Mouse (Mus musculus): Measurements from ENCODE around the gene Nxn. TPM values are rescaled to one million over a fixed set of nuclear protein-coding genes. Genes with fewer than 3 reads are reported as not detected.

Gene Nxn
- polyA plus RNA-seq, 1 experiment from 2014 or later, result 23.2 TPM

GRCm38 (mm10) chr11:76381201-76381885, 17.6 kb downstream of the Nxn start:
- Histone ChIP-seq H3K4me3 (no peak overlapping the region), H3K9me3 (no peaks in the 10 kb centered on the region), H3K36me3 (no peaks in the 10 kb centered on the region), H3K4me1 (peaks cover 40% of the 10 kb centered on the region), H3K27ac (replicated peaks) (peak overlapping the region; percentile 64; the same call in 1 of the 2 replicates), H3K9ac (no peak overlapping the region), H3K27me3 (replicated peaks) (no peaks in the 10 kb centered on the region), H3K4me2 (no peak overlapping the region)
- no peak for ATAC-seq (ENCODE audit: extremely low read depth, insufficient number of reproducible peaks, low FRiP score, low TSS enrichment)
- 69% methylated on average over 15 of the region's 15 CpGs for WGBS

DNA sequence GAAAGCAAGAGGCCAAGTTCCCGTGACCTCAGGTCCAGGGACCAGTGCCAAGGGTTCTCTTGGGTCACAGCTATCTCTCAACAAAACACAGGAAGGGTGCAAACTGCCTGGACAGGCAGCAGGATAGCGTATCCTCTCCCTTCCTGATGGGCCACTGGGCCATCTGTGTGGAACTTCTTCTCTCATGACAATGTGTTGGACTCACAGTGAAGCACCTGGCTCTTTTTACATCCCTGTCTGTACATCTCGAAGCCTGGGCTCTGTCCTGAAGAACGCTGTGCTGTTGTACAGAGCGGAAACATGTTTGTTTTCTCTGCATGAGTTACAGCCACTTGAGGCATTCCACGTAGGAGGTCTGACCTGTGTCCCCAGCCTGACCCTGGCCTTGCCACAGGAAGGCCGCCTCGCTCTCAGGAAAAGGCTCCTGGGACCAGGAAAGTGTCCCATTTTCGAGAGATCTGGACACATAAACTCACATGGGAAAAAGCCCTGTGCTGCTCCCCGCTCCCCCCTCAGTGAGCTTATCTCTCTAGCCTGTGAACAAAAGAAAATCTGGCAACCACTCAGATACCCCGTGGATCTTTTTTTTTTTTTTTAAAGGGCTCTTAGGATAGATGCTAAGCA, 18.9 kb downstream of the Nxn start:
- H3K9me3 ChIP-seq, result no peaks in the 10 kb centered on the region
- H3K9ac ChIP-seq, result peak overlapping the region; percentile 60
- no peak; the same call in 1 of the 2 replicates for ATAC-seq (ENCODE audit: extremely low read depth, insufficient number of reproducible peaks, low FRiP score, low TSS enrichment)
- 23% methylated on average over 11 of the region's 11 CpGs for WGBS
- H3K27me3 ChIP-seq (replicated peaks), result no peaks in the 10 kb centered on the region
- H3K36me3 ChIP-seq, result no peaks in the 10 kb centered on the region
- peak overlapping the region; percentile 18 for H3K4me2 ChIP-seq
- H3K27ac ChIP-seq (replicated peaks), result peak overlapping the region; percentile 64
- H3K4me3 ChIP-seq, result no peak overlapping the region
- peaks cover 49% of the 10 kb centered on the region for H3K4me1 ChIP-seq

- H3K4me3 ChIP-seq, result no peak overlapping the region
- ATAC-seq (ENCODE audit: extremely low read depth, insufficient number of reproducible peaks, low FRiP score, low TSS enrichment), result no peak
- WGBS, result 85% methylated on average over 3 of the region's 3 CpGs
- H3K27ac ChIP-seq (replicated peaks), result no peak overlapping the region
- H3K9ac ChIP-seq, result no peak overlapping the region
- peaks cover 69% of the 10 kb centered on the region for H3K4me1 ChIP-seq
- no peaks in the 10 kb centered on the region for H3K36me3 ChIP-seq
- H3K4me2 ChIP-seq, result no peak overlapping the region
- H3K27me3 ChIP-seq (replicated peaks), result no peaks in the 10 kb centered on the region
- no peaks in the 10 kb centered on the region for H3K9me3 ChIP-seq
Measured at GRCm38 (mm10) chr11:76376425-76376824, 22.5 kb downstream of the Nxn start.

DNA sequence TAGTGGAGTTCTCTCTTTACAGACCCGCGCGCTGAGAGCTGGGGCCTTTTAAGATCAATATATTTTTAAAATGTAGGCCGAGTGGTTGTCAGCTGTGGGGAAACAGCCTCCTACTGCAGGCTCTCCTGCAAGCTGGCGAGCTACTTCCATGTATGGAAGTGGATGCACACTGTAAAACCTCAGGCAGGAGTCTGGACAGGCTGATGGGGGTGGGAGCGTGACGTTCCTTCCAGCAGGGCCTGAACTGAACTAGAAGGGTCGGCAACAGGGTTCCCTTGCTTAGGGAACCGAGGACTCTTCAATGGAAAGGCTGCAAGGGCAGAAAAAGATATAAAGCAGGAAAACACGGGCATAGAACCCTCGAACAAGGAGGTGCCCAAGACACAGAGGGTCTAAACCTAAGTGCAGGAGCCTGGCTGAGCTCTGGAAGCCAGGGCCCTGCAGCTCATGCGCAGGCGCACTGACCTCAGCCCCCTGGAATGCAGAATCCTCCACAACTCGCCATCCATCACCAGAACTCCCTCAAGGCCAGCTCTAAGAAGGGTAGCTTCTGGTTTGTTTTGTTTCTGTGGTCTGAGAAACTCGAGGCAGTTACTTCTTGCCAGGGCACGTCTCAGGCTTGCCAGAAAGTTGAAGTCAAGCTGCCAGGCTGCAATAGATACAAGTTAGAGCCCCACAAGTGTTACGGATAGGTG, 24.3 kb downstream of the Nxn start:
- peak overlapping the region; percentile 45 for H3K4me2 ChIP-seq
- H3K9me3 ChIP-seq, result no peaks in the 10 kb centered on the region
- WGBS, result 17% methylated on average over 17 of the region's 17 CpGs
- H3K4me3 ChIP-seq, result no peak overlapping the region
- peak; percentile 60; the same call in 1 of the 2 replicates for ATAC-seq (ENCODE audit: extremely low read depth, insufficient number of reproducible peaks, low FRiP score, low TSS enrichment)
- peak overlapping the region; percentile 57 for H3K9ac ChIP-seq
- no peaks in the 10 kb centered on the region for H3K36me3 ChIP-seq
- H3K27me3 ChIP-seq (replicated peaks), result no peaks in the 10 kb centered on the region
- H3K27ac ChIP-seq (replicated peaks), result peak overlapping the region; percentile 97
- H3K4me1 ChIP-seq, result peaks cover 67% of the 10 kb centered on the region

DNA sequence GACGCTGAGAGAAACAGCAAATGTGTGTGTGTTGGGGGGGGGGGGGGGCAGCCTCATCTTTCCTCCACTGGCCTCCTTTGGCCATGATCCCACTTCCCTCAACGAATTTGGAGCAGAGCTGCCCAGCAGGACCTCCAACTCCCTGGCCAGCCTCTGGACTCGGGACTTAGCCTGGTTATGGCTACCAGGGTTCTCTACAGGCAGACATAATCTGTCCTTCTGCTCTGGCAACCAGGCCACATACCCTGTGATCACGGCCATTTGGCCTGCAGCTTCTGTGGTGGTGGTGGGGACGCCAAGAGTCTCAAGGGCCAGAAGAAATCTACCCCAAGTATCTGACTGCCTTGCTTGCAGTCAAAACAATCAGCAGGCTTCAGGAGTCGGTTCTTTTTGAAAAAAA, 26.4 kb downstream of the Nxn start:
- no peaks in the 10 kb centered on the region for H3K36me3 ChIP-seq
- peaks cover 72% of the 10 kb centered on the region for H3K4me1 ChIP-seq
- no peaks in the 10 kb centered on the region for H3K9me3 ChIP-seq
- H3K27ac ChIP-seq (replicated peaks), result peak overlapping the region; percentile 97
- H3K27me3 ChIP-seq (replicated peaks), result no peaks in the 10 kb centered on the region
- H3K4me3 ChIP-seq, result no peak overlapping the region
- 35% methylated on average over 6 of the region's 6 CpGs for WGBS
- H3K9ac ChIP-seq, result 0 out of 2 replicates have a peak overlapping the region, but pooled peaks have one; percentile 57
- no peak for ATAC-seq (ENCODE audit: extremely low read depth, insufficient number of reproducible peaks, low FRiP score, low TSS enrichment)
- H3K4me2 ChIP-seq, result no peak overlapping the region

DNA sequence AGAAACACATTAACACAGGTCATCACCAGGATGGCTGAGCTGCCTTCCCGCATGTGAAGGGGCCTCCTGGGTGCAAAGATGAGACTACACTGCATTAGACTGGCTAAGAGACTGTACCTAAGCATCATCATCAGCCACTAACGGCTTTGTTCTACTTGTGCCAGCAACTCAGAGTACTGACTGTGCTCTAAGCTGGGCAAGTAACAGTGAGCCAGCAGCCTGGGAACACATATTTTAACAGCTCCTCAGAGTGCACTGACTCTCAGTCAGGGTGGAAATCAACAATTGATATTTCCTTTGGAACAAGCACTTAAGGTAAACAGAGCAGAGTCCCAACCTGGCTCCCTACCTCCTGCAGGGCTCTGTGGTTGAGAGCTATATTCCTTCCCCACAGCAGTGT, 26.8 kb downstream of the Nxn start:
- WGBS, result 50% methylated on average over 2 of the region's 2 CpGs
- no peak overlapping the region for H3K4me2 ChIP-seq
- no peaks in the 10 kb centered on the region for H3K36me3 ChIP-seq
- no peaks in the 10 kb centered on the region for H3K9me3 ChIP-seq
- peak overlapping the region; percentile 97 for H3K27ac ChIP-seq (replicated peaks)
- no peak overlapping the region for H3K4me3 ChIP-seq
- no peak for ATAC-seq (ENCODE audit: extremely low read depth, insufficient number of reproducible peaks, low FRiP score, low TSS enrichment)
- H3K4me1 ChIP-seq, result peaks cover 75% of the 10 kb centered on the region
- no peaks in the 10 kb centered on the region for H3K27me3 ChIP-seq (replicated peaks)
- H3K9ac ChIP-seq, result peak overlapping the region; percentile 57

DNA sequence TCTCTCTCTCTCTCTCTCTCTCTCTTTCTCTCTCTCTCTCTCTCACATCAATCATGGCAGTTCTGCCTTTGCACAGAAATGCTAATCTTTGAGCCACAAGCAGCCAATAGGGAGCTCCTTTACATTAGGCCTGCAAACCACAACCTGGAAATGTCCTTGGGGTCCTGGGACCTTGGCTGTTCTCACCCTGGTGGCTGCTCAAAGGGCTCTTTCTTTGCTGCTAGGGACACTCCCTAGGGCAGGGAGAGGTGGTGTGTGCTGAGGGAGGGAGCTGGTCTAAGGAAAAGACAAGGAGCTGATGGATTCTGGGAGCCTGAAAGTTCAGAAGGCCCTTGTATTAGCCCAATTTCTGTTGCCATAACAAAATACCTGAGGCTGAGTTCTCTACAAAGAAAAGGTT, 28.4 kb downstream of the Nxn start:
- Histone ChIP-seq H3K4me1 (peaks cover 73% of the 10 kb centered on the region), H3K27ac (replicated peaks) (no peak overlapping the region), H3K36me3 (peaks cover 8% of the 10 kb centered on the region), H3K4me2 (no peak overlapping the region), H3K27me3 (replicated peaks) (no peaks in the 10 kb centered on the region), H3K4me3 (no peak overlapping the region), H3K9ac (no peak overlapping the region), H3K9me3 (no peaks in the 10 kb centered on the region)
- no peak for ATAC-seq (ENCODE audit: extremely low read depth, insufficient number of reproducible peaks, low FRiP score, low TSS enrichment)

DNA sequence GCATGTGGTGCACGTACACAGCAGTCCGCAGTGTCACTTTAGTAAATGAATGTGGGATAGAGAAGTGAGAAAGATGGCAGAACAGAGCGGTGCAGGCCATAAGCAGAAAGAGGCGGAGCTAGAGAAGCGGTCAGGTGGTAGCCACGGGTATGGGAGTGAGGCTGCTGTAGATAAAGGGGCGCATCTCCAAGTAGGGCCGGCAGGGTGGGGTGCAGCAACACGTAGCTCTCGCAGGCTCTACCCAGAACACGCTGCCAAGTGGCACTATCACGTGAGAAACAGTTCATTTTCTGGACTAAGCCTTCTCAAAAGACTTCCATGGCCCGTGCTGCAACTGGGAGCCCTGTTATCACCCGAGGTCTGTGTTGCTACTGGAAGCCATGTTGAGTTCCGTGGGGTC, 32.2 kb downstream of the Nxn start:
- H3K9ac ChIP-seq, result 0 out of 2 replicates have a peak overlapping the region, but pooled peaks have one; percentile 20
- H3K4me2 ChIP-seq, result no peak overlapping the region
- H3K9me3 ChIP-seq, result no peaks in the 10 kb centered on the region
- H3K4me1 ChIP-seq, result peaks cover 59% of the 10 kb centered on the region
- 0 out of 2 replicates have a peak overlapping the region, but pooled peaks have one; percentile 33 for H3K27ac ChIP-seq (replicated peaks)
- no peak overlapping the region for H3K4me3 ChIP-seq
- no peaks in the 10 kb centered on the region for H3K27me3 ChIP-seq (replicated peaks)
- H3K36me3 ChIP-seq, result peaks cover 8% of the 10 kb centered on the region
- ATAC-seq (ENCODE audit: extremely low read depth, insufficient number of reproducible peaks, low FRiP score, low TSS enrichment), result no peak
- 77% methylated on average over 15 of the region's 15 CpGs for WGBS

GRCm38 (mm10) chr11:76364038-76364437, 34.9 kb downstream of the Nxn start:
- Histone ChIP-seq H3K27ac (replicated peaks) (peak overlapping the region; percentile 49), H3K4me3 (no peak overlapping the region), H3K27me3 (replicated peaks) (no peaks in the 10 kb centered on the region), H3K4me1 (peaks cover 58% of the 10 kb centered on the region), H3K4me2 (peak overlapping the region; percentile 27), H3K9ac (peak overlapping the region; percentile 25; the same call in 1 of the 2 replicates), H3K36me3 (peaks cover 8% of the 10 kb centered on the region), H3K9me3 (no peaks in the 10 kb centered on the region)
- no peak for ATAC-seq (ENCODE audit: extremely low read depth, insufficient number of reproducible peaks, low FRiP score, low TSS enrichment)
- 68% methylated on average over 5 of the region's 5 CpGs for WGBS

- 26% methylated on average over 9 of the region's 9 CpGs for WGBS
- H3K27ac ChIP-seq (replicated peaks), result peak overlapping the region; percentile 49
- H3K27me3 ChIP-seq (replicated peaks), result no peaks in the 10 kb centered on the region
- no peaks in the 10 kb centered on the region for H3K9me3 ChIP-seq
- H3K4me3 ChIP-seq, result no peak overlapping the region
- peak overlapping the region; percentile 25; the same call in 1 of the 2 replicates for H3K9ac ChIP-seq
- peaks cover 8% of the 10 kb centered on the region for H3K36me3 ChIP-seq
- peaks cover 59% of the 10 kb centered on the region for H3K4me1 ChIP-seq
- H3K4me2 ChIP-seq, result peak overlapping the region; percentile 27
- ATAC-seq (ENCODE audit: extremely low read depth, insufficient number of reproducible peaks, low FRiP score, low TSS enrichment), result no peak
Measured at GRCm38 (mm10) chr11:76363636-76364035, 35.3 kb downstream of the Nxn start.

DNA sequence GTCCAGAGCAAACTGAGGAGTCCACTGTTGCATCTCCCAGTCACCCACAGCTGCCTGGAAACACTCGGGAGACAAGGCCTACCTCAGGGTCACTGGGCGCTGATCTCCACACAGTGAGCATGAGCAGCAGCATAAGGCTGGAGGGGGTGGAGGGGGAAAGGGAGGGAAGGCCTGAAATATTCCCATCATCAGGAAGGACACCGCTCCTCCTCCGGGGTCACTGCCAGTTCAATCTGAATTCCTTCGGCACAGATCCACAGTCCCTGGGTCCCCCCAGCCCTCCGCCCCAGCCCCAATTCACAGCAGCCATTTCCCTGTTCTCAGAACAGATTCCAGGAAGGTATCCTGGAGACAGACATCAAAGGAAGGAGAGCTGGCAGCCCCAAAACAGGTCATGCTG, 35.8 kb downstream of the Nxn start:
- Histone ChIP-seq H3K36me3 (peaks cover 8% of the 10 kb centered on the region), H3K4me1 (peaks cover 62% of the 10 kb centered on the region), H3K9me3 (no peaks in the 10 kb centered on the region), H3K4me3 (no peak overlapping the region), H3K27ac (replicated peaks) (peak overlapping the region; percentile 49), H3K9ac (peak overlapping the region; percentile 56; the same call in 1 of the 2 replicates), H3K4me2 (peak overlapping the region; percentile 27), H3K27me3 (replicated peaks) (no peaks in the 10 kb centered on the region)
- 16% methylated on average over 6 of the region's 6 CpGs for WGBS
- no peak for ATAC-seq (ENCODE audit: extremely low read depth, insufficient number of reproducible peaks, low FRiP score, low TSS enrichment)

All from heart, embryonic 13.5 days (tissue).